Mouse (Mus musculus): ENCODE data around the gene Lclat1. TPM values are rescaled to one million over a fixed set of nuclear protein-coding genes. Genes with fewer than 3 reads are reported as not detected.

Gene Lclat1
- polyA plus RNA-seq, 1 experiment from 2014 or later, result 29.2 TPM

DNA sequence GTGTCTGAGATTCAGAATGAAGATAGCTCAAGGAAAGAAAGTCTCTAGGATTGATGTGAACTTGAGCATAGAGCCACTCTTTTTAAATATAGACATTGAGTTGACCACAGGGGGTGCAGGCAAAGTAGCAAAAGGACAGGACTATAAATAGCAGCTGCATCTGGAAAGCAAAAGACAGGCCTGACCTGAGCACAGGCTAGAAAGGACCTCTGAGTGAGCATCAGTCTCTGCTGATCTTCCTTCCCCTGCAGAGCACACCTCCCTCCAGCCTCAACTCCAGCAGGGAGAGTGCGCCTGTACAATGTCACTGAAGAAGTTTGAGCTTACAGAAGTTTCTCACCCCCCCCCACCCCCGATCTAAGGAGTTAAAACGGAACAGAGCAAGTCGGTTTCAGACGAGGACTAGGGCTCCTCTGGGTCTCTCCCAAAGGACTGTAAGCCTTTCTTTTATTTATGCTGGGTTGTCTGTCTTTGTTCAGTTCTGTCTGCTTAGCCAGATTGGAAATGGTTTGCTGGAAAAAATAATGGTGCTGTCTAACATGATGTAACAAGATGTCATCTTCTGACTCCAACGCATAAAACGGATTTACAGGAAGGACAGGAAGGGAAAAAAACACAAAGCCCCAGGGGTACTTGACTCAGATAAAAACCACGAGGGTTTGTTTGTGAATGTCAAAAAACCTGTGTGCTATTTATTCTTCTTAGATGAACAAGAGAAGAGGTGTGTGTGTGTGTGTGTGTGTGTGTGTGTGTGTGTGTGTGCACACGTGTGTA lies 26.2 kb upstream of the Lclat1 start:
- Histone ChIP-seq H3K9ac (ENCODE audit: low read length) (no peak overlapping the region), H3K4me1 (replicated peaks; ENCODE audit: control insufficient read depth, insufficient read depth, low read length) (peaks cover 7% of the 10 kb centered on the region), H3K9me3 (ENCODE audit: control insufficient read depth, low read length) (no peaks in the 10 kb centered on the region), H3K4me3 (ENCODE audit: low read depth, low read length) (no peak overlapping the region), H3K4me2 (ENCODE audit: low read length) (no peak overlapping the region), H3K27me3 (replicated peaks; ENCODE audit: control insufficient read depth, insufficient read depth, low read length) (no peaks in the 10 kb centered on the region), H3K36me3 (ENCODE audit: control insufficient read depth, insufficient read depth, low read length) (no peaks in the 10 kb centered on the region), H3K27ac (ENCODE audit: low read depth) (peak overlapping the region; percentile 71)
- ATAC-seq (replicated peaks; ENCODE audit: low FRiP score, low TSS enrichment, low read depth), result peak; percentile 80
- WGBS, result 26% methylated on average over 9 of the region's 9 CpGs
- no peak for DNase-seq (ENCODE audit: low spot score)

DNA sequence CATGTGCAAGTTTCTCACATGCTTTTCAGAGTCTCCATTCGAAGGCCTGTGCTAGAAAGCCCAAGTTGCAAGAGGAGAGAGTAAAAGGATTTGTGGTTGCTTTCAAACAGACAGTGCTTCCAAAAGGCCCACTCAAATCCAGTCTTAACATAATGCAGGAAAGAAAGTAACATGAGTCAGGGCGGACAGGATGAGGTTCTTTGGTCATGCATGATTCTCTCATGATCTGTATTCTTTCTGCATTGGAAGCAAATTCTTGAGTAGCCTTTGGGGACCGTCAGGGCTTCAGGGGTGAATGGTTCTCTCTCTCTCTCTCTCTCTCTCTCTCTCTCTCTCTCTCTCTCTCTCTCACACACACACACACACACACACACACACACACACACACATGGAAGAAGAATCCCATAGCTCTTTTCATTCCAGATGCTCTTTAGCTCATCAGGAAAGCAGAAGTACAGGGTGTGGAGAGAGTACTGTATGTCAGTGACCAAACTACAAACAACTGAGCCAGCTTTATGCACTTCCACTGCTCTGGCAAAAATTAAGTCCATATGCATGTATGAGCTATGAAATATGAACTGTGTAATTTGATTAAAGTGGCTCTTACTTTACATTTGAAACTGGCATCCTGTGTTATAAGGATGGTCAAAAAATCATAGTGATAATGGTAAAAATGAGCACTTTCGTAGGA lies 25.1 kb upstream of the Lclat1 start:
- H3K36me3 ChIP-seq (ENCODE audit: control insufficient read depth, insufficient read depth, low read length), result no peaks in the 10 kb centered on the region
- H3K4me1 ChIP-seq (replicated peaks; ENCODE audit: control insufficient read depth, insufficient read depth, low read length), result peaks cover 7% of the 10 kb centered on the region
- H3K9me3 ChIP-seq (ENCODE audit: control insufficient read depth, low read length), result no peaks in the 10 kb centered on the region
- H3K27ac ChIP-seq (ENCODE audit: low read depth), result peak overlapping the region; percentile 71; the same call in 1 of the 2 replicates
- no peak overlapping the region for H3K4me3 ChIP-seq (ENCODE audit: low read depth, low read length)
- H3K4me2 ChIP-seq (ENCODE audit: low read length), result no peak overlapping the region
- ATAC-seq (replicated peaks; ENCODE audit: low FRiP score, low TSS enrichment, low read depth) (no peak), DNase-seq (ENCODE audit: low spot score) (no peak)
- H3K9ac ChIP-seq (ENCODE audit: low read length), result no peak overlapping the region
- H3K27me3 ChIP-seq (replicated peaks; ENCODE audit: control insufficient read depth, insufficient read depth, low read length), result no peaks in the 10 kb centered on the region
- WGBS, result 69% methylated on average over 4 of the region's 4 CpGs

DNA sequence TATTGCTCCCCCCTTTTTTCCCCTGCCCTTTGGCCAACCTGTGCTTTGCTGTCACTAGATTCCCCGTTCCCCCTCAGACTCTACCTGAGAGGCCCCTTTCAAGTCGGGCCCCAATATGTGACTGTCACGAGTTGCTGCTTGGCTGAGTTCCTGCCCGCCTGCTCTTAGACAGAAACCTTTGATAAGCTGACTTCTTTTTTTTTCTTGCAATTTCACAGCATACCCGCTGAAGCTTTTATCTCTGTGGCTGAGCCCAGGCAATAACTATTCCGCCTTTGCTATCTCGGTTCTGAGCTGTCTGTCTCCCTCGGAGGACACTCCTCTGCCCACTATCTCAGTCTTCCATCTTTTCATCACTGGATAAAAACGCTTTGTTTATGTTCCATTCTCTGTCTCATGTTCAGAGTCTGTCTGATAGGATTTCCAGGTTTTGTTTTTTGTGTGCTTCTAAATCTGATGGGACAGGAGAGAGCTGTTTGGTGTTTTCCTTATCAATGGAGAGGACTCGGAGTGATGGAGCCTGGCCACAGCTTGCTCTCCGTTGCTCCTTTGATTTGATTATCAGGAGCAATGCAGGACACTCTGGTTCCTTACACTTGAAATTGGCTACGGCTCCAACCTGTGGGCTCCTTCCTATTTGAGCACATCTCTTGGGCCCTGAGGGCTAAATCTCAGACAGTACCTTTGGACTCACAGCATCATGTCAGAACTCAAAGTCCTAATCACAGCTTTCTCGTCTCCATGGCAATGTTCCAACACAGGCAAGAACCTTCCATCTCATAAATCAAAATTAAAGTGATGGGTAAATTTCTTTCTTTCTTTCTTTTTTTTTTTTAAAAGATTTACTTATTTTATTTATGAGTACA lies 20.5 kb upstream of the Lclat1 start:
- no peak overlapping the region for H3K4me3 ChIP-seq (ENCODE audit: low read depth, low read length)
- H3K4me2 ChIP-seq (ENCODE audit: low read length), result 0 out of 2 replicates have a peak overlapping the region, but pooled peaks have one; percentile 1
- peak; percentile 66; the same call in 1 of the 2 replicates for ATAC-seq (replicated peaks; ENCODE audit: low FRiP score, low TSS enrichment, low read depth)
- no peaks in the 10 kb centered on the region for H3K9me3 ChIP-seq (ENCODE audit: control insufficient read depth, low read length)
- WGBS, result 33% methylated on average over 13 of the region's 13 CpGs
- H3K4me1 ChIP-seq (replicated peaks; ENCODE audit: control insufficient read depth, insufficient read depth, low read length), result no peaks in the 10 kb centered on the region; the same call in 1 of the 2 replicates
- H3K36me3 ChIP-seq (ENCODE audit: control insufficient read depth, insufficient read depth, low read length), result no peaks in the 10 kb centered on the region
- no peak for DNase-seq (ENCODE audit: low spot score)
- no peaks in the 10 kb centered on the region for H3K27me3 ChIP-seq (replicated peaks; ENCODE audit: control insufficient read depth, insufficient read depth, low read length)
- H3K27ac ChIP-seq (ENCODE audit: low read depth), result peak overlapping the region; percentile 6; the same call in 1 of the 2 replicates
- H3K9ac ChIP-seq (ENCODE audit: low read length), result no peak overlapping the region

DNA sequence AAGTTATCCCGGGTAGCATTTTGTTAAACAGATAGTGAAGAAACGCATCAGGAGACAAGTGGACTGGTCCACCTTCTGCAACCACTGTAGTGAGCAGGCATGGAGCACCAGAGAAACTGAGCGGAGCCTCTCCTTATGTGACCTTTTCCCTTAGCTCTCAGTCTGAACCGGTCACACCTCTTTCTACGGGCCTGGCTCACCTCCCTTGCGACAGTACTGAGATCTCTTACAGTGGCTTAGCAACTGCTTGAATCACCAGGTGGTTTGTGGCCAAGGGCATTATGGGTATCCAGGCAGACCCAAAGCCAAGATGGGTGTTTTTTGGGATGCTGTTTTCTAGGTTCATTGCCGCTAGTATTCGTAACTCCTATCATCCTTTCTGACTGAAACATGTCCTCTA lies 16.4 kb upstream of the Lclat1 start:
- Histone ChIP-seq H3K4me2 (ENCODE audit: low read length) (no peak overlapping the region), H3K27me3 (replicated peaks; ENCODE audit: control insufficient read depth, insufficient read depth, low read length) (no peaks in the 10 kb centered on the region), H3K9me3 (ENCODE audit: control insufficient read depth, low read length) (no peaks in the 10 kb centered on the region), H3K4me3 (ENCODE audit: low read depth, low read length) (no peak overlapping the region), H3K27ac (ENCODE audit: low read depth) (no peak overlapping the region), H3K9ac (ENCODE audit: low read length) (no peak overlapping the region), H3K36me3 (ENCODE audit: control insufficient read depth, insufficient read depth, low read length) (no peaks in the 10 kb centered on the region), H3K4me1 (replicated peaks; ENCODE audit: control insufficient read depth, insufficient read depth, low read length) (peaks cover 4% of the 10 kb centered on the region; the same call in 1 of the 2 replicates)
- no peak for DNase-seq (ENCODE audit: low spot score)
- 93% methylated on average over 8 of the region's 8 CpGs for WGBS
- ATAC-seq (replicated peaks; ENCODE audit: low FRiP score, low TSS enrichment, low read depth), result no peak

DNA sequence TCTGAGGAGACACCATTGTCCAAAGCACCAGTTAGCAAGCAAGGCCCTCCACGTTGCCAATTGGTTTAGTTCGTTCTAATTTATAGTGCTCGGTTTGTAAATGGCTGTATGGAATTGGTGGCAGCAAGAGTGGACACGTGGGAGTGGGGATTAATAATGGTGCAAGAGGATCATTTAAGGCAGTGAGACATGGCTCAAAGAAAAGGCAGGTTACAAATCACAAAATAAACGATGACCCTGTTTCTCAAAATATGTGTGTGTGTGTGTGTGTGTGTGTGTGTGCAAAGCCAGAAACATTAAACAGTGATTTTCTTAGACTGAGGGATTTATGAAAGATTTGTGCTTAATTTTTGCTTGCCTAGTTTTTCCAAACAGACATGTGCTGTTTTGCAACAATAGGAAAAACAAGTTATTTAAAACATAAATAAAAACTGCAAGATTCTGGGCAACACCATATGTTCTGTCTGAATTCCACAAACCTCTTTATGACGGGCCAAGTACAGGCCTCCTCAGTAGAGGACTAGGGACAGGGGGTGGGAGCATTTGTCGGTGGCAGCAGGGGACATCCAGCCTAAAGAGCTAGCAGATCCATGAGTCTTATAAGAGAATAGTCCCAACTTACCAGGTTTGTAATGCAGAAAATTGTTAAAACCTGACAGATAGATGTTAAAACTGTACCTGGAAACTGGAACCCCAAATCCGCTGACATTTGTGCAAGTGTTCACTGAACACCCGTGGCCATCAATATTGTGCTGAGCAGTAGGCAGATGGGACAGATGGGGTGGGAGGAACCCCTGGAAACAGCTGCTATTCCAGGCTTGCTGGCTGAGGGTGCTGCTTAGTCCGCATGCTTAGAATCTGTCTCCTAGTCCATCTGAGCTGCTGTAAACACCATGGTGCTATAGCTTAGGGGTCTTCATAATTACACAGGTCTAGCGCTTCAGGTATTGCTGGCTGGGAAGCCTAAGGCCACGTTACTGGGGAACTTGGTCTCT lies 15.4 kb upstream of the Lclat1 start:
- 74% methylated on average over 12 of the region's 12 CpGs for WGBS
- H3K27ac ChIP-seq (ENCODE audit: low read depth), result no peak overlapping the region

DNA sequence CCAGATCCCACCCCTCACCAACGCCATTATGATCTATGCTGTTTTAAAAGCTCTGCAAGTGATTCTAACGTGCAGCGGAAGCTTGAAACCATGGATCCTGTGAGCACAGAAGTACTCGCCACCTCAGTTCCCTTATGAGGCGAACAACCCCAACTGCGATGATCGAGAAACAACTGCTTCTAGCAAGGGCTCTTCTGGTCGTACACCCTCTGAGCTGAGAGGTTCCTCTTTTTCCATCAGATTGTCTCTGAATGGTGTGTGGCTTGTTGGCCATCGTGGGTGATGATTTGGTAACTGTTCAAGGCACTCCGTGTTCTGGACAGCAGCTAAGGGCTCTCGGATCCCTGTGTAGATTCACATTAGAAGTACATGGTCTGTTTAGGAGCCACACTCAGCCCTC lies 12.7 kb upstream of the Lclat1 start:
- Histone ChIP-seq H3K9ac (ENCODE audit: low read length) (no peak overlapping the region), H3K27me3 (replicated peaks; ENCODE audit: control insufficient read depth, insufficient read depth, low read length) (no peaks in the 10 kb centered on the region), H3K36me3 (ENCODE audit: control insufficient read depth, insufficient read depth, low read length) (no peaks in the 10 kb centered on the region), H3K4me2 (ENCODE audit: low read length) (no peak overlapping the region), H3K9me3 (ENCODE audit: control insufficient read depth, low read length) (no peaks in the 10 kb centered on the region), H3K4me1 (replicated peaks; ENCODE audit: control insufficient read depth, insufficient read depth, low read length) (peaks cover 4% of the 10 kb centered on the region; the same call in 1 of the 2 replicates), H3K27ac (ENCODE audit: low read depth) (no peak overlapping the region), H3K4me3 (ENCODE audit: low read depth, low read length) (no peak overlapping the region)
- ATAC-seq (replicated peaks; ENCODE audit: low FRiP score, low TSS enrichment, low read depth) (no peak), DNase-seq (ENCODE audit: low spot score) (no peak)
- WGBS, result 83% methylated on average over 11 of the region's 11 CpGs

More for the DNA sequence above, 15.4 kb upstream of the Lclat1 start:
- H3K27me3 ChIP-seq (replicated peaks; ENCODE audit: control insufficient read depth, insufficient read depth, low read length), result no peaks in the 10 kb centered on the region
- DNase-seq (ENCODE audit: low spot score), result no peak
- H3K4me2 ChIP-seq (ENCODE audit: low read length), result no peak overlapping the region
- no peaks in the 10 kb centered on the region for H3K36me3 ChIP-seq (ENCODE audit: control insufficient read depth, insufficient read depth, low read length)
- no peak overlapping the region for H3K4me3 ChIP-seq (ENCODE audit: low read depth, low read length)
- peaks cover 4% of the 10 kb centered on the region; the same call in 1 of the 2 replicates for H3K4me1 ChIP-seq (replicated peaks; ENCODE audit: control insufficient read depth, insufficient read depth, low read length)
- H3K9ac ChIP-seq (ENCODE audit: low read length), result no peak overlapping the region
- ATAC-seq (replicated peaks; ENCODE audit: low FRiP score, low TSS enrichment, low read depth), result no peak
- no peaks in the 10 kb centered on the region for H3K9me3 ChIP-seq (ENCODE audit: control insufficient read depth, low read length)

DNA sequence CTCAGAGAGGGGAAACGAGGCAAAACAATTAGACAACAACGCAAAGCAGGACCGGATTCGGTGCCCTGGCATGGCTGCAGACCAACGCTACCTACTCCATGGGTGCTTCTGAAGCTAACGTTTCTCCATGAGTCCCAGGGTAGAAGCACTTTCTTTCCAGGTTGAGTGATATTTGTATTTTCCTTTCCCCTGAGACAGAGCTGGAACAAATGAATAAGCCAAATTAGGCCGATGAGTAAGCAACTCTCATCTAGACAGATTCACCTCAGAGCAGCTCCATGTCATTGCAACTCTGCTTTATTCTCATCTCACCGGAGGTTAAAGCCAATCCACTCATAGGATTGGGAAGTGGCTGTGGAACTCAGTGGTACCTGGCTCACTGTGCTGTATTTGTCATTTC lies 12.2 kb upstream of the Lclat1 start:
- no peak for ATAC-seq (replicated peaks; ENCODE audit: low FRiP score, low TSS enrichment, low read depth)
- Histone ChIP-seq H3K9ac (ENCODE audit: low read length) (no peak overlapping the region), H3K4me3 (ENCODE audit: low read depth, low read length) (no peak overlapping the region), H3K4me1 (replicated peaks; ENCODE audit: control insufficient read depth, insufficient read depth, low read length) (peaks cover 4% of the 10 kb centered on the region; the same call in 1 of the 2 replicates), H3K27ac (ENCODE audit: low read depth) (no peak overlapping the region), H3K36me3 (ENCODE audit: control insufficient read depth, insufficient read depth, low read length) (no peaks in the 10 kb centered on the region), H3K4me2 (ENCODE audit: low read length) (no peak overlapping the region), H3K27me3 (replicated peaks; ENCODE audit: control insufficient read depth, insufficient read depth, low read length) (no peaks in the 10 kb centered on the region), H3K9me3 (ENCODE audit: control insufficient read depth, low read length) (no peaks in the 10 kb centered on the region)
- DNase-seq (ENCODE audit: low spot score), result no peak
- 91% methylated on average over 8 of the region's 8 CpGs for WGBS

Measured in intestine, embryonic 14.5 days (tissue).